Mouse (Mus musculus) embryonic facial prominence, embryonic 11.5 days (tissue): Measurements from ENCODE around the gene Cpa1. TPM values are rescaled to one million over a fixed set of nuclear protein-coding genes. Genes with fewer than 3 reads are reported as not detected.
A peak's percentile ranks its signal among the peaks of the same experiment; 100 is the strongest.

Experiments
- ATAC-seq: fragments of 200-750 bp; cut with Nextera tagmentation; replicated peaks from 2 replicates; pipeline ENCODE4 v1.8.0; 2017; ENCODE audit warnings: low read depth; ENCODE audit not compliant: insufficient number of reproducible peaks, low FRiP score, low TSS enrichment
- DNase-seq: peaks from one replicate; pipeline ENCODE4 v3.0.0-alpha.2; 2015; ENCODE audit warnings: low spot score
- H3K27ac ChIP-seq: fragments of 300-500 bp; sonication (generic); replicated peaks from 2 replicates; pipeline ENCODE4 v1.5.1; 2014; ENCODE audit warnings: mild to moderate bottlenecking, low read depth, low read length, control low read depth
- H3K27me3 ChIP-seq: fragments of 300-500 bp; sonication (generic); 2 replicates; pipeline ENCODE4 v1.6.1; 2014; ENCODE audit warnings: mild to moderate bottlenecking, low read length, moderate library complexity, mixed read lengths; ENCODE audit not compliant: control insufficient read depth, insufficient read depth
- H3K36me3 ChIP-seq: fragments of 300-500 bp; sonication (generic); replicated peaks from 2 replicates; pipeline ENCODE4 v1.6.1; 2014; ENCODE audit warnings: low read depth, mild to moderate bottlenecking, low read length, moderate library complexity, mixed read lengths; ENCODE audit not compliant: control insufficient read depth, insufficient read depth
- H3K4me1 ChIP-seq: fragments of 300-500 bp; sonication (generic); 2 replicates; pipeline ENCODE4 v1.6.1; 2014; ENCODE audit warnings: low read length, mixed read lengths; ENCODE audit not compliant: control insufficient read depth, insufficient read depth
- H3K4me2 ChIP-seq: fragments of 300-500 bp; sonication (generic); 2 replicates; pipeline ENCODE4 v1.6.1; 2014; ENCODE audit warnings: low read depth, mild to moderate bottlenecking, control low read depth, low read length, moderate library complexity
- H3K4me3 ChIP-seq: fragments of 300-500 bp; sonication (generic); 2 replicates; pipeline ENCODE4 v1.5.1; 2014; ENCODE audit warnings: low read depth, low read length, control low read depth
- H3K9ac ChIP-seq: fragments of 300-500 bp; sonication (generic); replicated peaks from 2 replicates; pipeline ENCODE4 v1.6.1; 2014; ENCODE audit warnings: mild to moderate bottlenecking, control low read depth, low read length
- H3K9me3 ChIP-seq: fragments of 300-500 bp; sonication (generic); replicated peaks from 2 replicates; pipeline ENCODE4 v1.6.1; 2016; ENCODE audit warnings: mild to moderate bottlenecking, low read length, inconsistent platforms, mixed read lengths; ENCODE audit not compliant: control insufficient read depth
- WGBS: fragments of 180-500 bp; shearing (Covaris S2); extraction: QIAGEN DNeasy Blood & Tissue Kit; methylation state at CpG from one replicate; pipeline ENCODE4 v1.1.7; 2014; 5-methylcytosine and 5-hydroxymethylcytosine counted together
- polyA plus RNA-seq: library from polyadenylated mRNA; unstranded; fragments of >200 nt; fragmentation: Nextera tagmentation; extraction: Ambion mirVana; gene quantifications from 2 replicates; pipeline ENCODE4 v1.2.1, GENCODE M21; 2014

The Cpa1 gene
- polyA plus RNA-seq, 1 experiment from 2014 or later: 0.21 TPM

- H3K27ac ChIP-seq: peak overlapping the region; percentile 85
- peak overlapping the region; percentile 56 for H3K9ac ChIP-seq
- DNase-seq (peak; percentile 90), ATAC-seq (peak; percentile 70)
- H3K4me3 ChIP-seq: 0 out of 2 replicates have a peak overlapping the region, but pooled peaks have one; percentile 9
- H3K4me2 ChIP-seq: peak overlapping the region; percentile 33
- H3K36me3 ChIP-seq: no peaks in the 10 kb centered on the region
- H3K9me3 ChIP-seq: no peaks in the 10 kb centered on the region
- WGBS: 3% methylated on average over 13 of the region's 13 CpGs
- peaks cover 20% of the 10 kb centered on the region for H3K4me1 ChIP-seq
- no peaks in the 10 kb centered on the region for H3K27me3 ChIP-seq
Measured at GRCm38 (mm10) chr6:30617020-30617958, 21.7 kb upstream of the Cpa1 start.

GRCm38 (mm10) chr6:30617959-30618590 lies 20.9 kb upstream of the Cpa1 start:
- DNase-seq (peak; percentile 79), ATAC-seq (peak; percentile 75)
- H3K27me3 ChIP-seq: no peaks in the 10 kb centered on the region
- H3K9ac ChIP-seq: peak overlapping the region; percentile 56
- 5% methylated on average over 18 of the region's 18 CpGs for WGBS
- no peaks in the 10 kb centered on the region for H3K9me3 ChIP-seq
- H3K27ac ChIP-seq: peak overlapping the region; percentile 85
- H3K4me2 ChIP-seq: peak overlapping the region; percentile 33
- no peaks in the 10 kb centered on the region for H3K36me3 ChIP-seq
- H3K4me3 ChIP-seq: 0 out of 2 replicates have a peak overlapping the region, but pooled peaks have one; percentile 9
- H3K4me1 ChIP-seq: peaks cover 20% of the 10 kb centered on the region

- no peaks in the 10 kb centered on the region for H3K36me3 ChIP-seq
- WGBS: 36% methylated on average over 6 of the region's 6 CpGs
- no peaks in the 10 kb centered on the region for H3K27me3 ChIP-seq
- H3K4me2 ChIP-seq: no peak overlapping the region
- ATAC-seq: no peak
- no peak for DNase-seq
- H3K9ac ChIP-seq: peak overlapping the region; percentile 32; the same call in 1 of the 2 replicates
- peak overlapping the region; percentile 85 for H3K27ac ChIP-seq
- no peak overlapping the region for H3K4me3 ChIP-seq
- H3K9me3 ChIP-seq: no peaks in the 10 kb centered on the region
- H3K4me1 ChIP-seq: peaks cover 20% of the 10 kb centered on the region
Measured at GRCm38 (mm10) chr6:30618735-30619134, 20.3 kb upstream of the Cpa1 start.

GRCm38 (mm10) chr6:30619606-30620005 lies 19.4 kb upstream of the Cpa1 start:
- H3K4me3 ChIP-seq: no peak overlapping the region
- H3K4me1 ChIP-seq: peaks cover 20% of the 10 kb centered on the region
- no peak for ATAC-seq
- H3K27ac ChIP-seq: no peak overlapping the region
- no peak overlapping the region for H3K9ac ChIP-seq
- no peak overlapping the region for H3K4me2 ChIP-seq
- WGBS: 77% methylated on average over 5 of the region's 5 CpGs
- no peaks in the 10 kb centered on the region for H3K36me3 ChIP-seq
- DNase-seq: no peak
- H3K27me3 ChIP-seq: no peaks in the 10 kb centered on the region
- no peaks in the 10 kb centered on the region for H3K9me3 ChIP-seq

- peaks cover 19% of the 10 kb centered on the region for H3K4me1 ChIP-seq
- H3K4me2 ChIP-seq: no peak overlapping the region
- no peak for ATAC-seq
- DNase-seq: no peak
- no peaks in the 10 kb centered on the region for H3K9me3 ChIP-seq
- no peaks in the 10 kb centered on the region for H3K36me3 ChIP-seq
- no peak overlapping the region for H3K9ac ChIP-seq
- 75% methylated on average over 4 of the region's 4 CpGs for WGBS
- no peaks in the 10 kb centered on the region for H3K27me3 ChIP-seq
- H3K27ac ChIP-seq: no peak overlapping the region
- H3K4me3 ChIP-seq: no peak overlapping the region
Measured at GRCm38 (mm10) chr6:30620591-30620990, 18.4 kb upstream of the Cpa1 start.

- H3K27me3 ChIP-seq: no peaks in the 10 kb centered on the region
- H3K4me1 ChIP-seq: peaks cover 15% of the 10 kb centered on the region
- 88% methylated on average over 6 of the region's 6 CpGs for WGBS
- H3K4me3 ChIP-seq: no peak overlapping the region
- no peak overlapping the region for H3K9ac ChIP-seq
- H3K9me3 ChIP-seq: no peaks in the 10 kb centered on the region
- no peak for ATAC-seq
- DNase-seq: no peak
- H3K27ac ChIP-seq: no peak overlapping the region
- H3K4me2 ChIP-seq: no peak overlapping the region
- no peaks in the 10 kb centered on the region for H3K36me3 ChIP-seq
Measured at GRCm38 (mm10) chr6:30620994-30621393, 18.0 kb upstream of the Cpa1 start.

GRCm38 (mm10) chr6:30621986-30622389 lies 17.0 kb upstream of the Cpa1 start:
- H3K4me2 ChIP-seq: no peak overlapping the region
- DNase-seq (no peak), ATAC-seq (no peak)
- H3K27ac ChIP-seq: no peak overlapping the region
- no peak overlapping the region for H3K4me3 ChIP-seq
- H3K9me3 ChIP-seq: no peaks in the 10 kb centered on the region
- no peaks in the 10 kb centered on the region for H3K27me3 ChIP-seq
- WGBS: 82% methylated on average over 4 of the region's 4 CpGs
- no peak overlapping the region for H3K9ac ChIP-seq
- no peaks in the 10 kb centered on the region for H3K36me3 ChIP-seq
- peaks cover 13% of the 10 kb centered on the region for H3K4me1 ChIP-seq

GRCm38 (mm10) chr6:30624763-30625162 lies 14.3 kb upstream of the Cpa1 start:
- H3K27ac ChIP-seq: no peak overlapping the region
- H3K4me2 ChIP-seq: no peak overlapping the region
- H3K36me3 ChIP-seq: no peaks in the 10 kb centered on the region
- no peaks in the 10 kb centered on the region for H3K4me1 ChIP-seq
- H3K9ac ChIP-seq: no peak overlapping the region
- ATAC-seq: no peak
- WGBS: 86% methylated on average over 9 of the region's 9 CpGs
- H3K4me3 ChIP-seq: no peak overlapping the region
- H3K27me3 ChIP-seq: no peaks in the 10 kb centered on the region
- no peak for DNase-seq
- no peaks in the 10 kb centered on the region for H3K9me3 ChIP-seq
